Mouse (Mus musculus) MEL (cell line): ENCODE data around the gene Lmbr1.

Experiments
- BHLHE40 ChIP-seq: IDR thresholded peaks from 2 replicates; pipeline ENCODE4 v1.6.1; 2012; ENCODE audit warnings: low read depth, mild to moderate bottlenecking, inconsistent platforms, low read length, improper control_type of control experiment, borderline replicate concordance
- CTCF ChIP-seq, 3 experiments: IDR thresholded peaks in 2 of 3; conservative IDR thresholded peaks in 1 of 3; 2 replicates each; pipeline ENCODE4 v1.5.1; 2011 to 2012; ENCODE audit warnings: low read length in 3 of 3, low read depth in 2 of 3, mild to moderate bottlenecking in 2 of 3, improper control_type of control experiment in 1 of 3, inconsistent platforms in 1 of 3, mixed read lengths in 1 of 3, moderate library complexity in 1 of 3; ENCODE audit not compliant: control insufficient read depth in 1 of 3, insufficient read depth in 1 of 3, poor library complexity in 1 of 3, severe bottlenecking in 1 of 3
- E2F4 ChIP-seq: IDR thresholded peaks from 2 replicates; pipeline ENCODE4 v1.6.1; 2011; ENCODE audit warnings: low read depth, low read length, improper control_type of control experiment, borderline replicate concordance
- EP300 ChIP-seq, 2 experiments: IDR thresholded peaks; 2 replicates each; pipeline ENCODE4 v1.6.1; 2011; ENCODE audit warnings: improper control_type of control experiment in 2 of 2, low read length in 2 of 2, low read depth in 1 of 2, mild to moderate bottlenecking in 1 of 2
- GATA1 ChIP-seq: IDR thresholded peaks from 2 replicates; pipeline ENCODE4 v1.6.1; 2011; ENCODE audit warnings: low read depth, low read length, improper control_type of control experiment
- MXI1 ChIP-seq: IDR thresholded peaks from 2 replicates; pipeline ENCODE4 v1.6.1; 2011; ENCODE audit warnings: mild to moderate bottlenecking, low read depth, low read length, improper control_type of control experiment
- NRF1 ChIP-seq: IDR thresholded peaks from 2 replicates; pipeline ENCODE4 v1.6.1; 2014; ENCODE audit warnings: low read depth, mild to moderate bottlenecking, inconsistent platforms, low read length, improper control_type of control experiment, moderate library complexity; ENCODE audit not compliant: poor library complexity, insufficient read depth, severe bottlenecking
- POLR2A ChIP-seq, 2 experiments: IDR thresholded peaks; 2 replicates each; pipeline ENCODE4 v1.6.1; 2011 to 2012; ENCODE audit warnings: low read length in 2 of 2, mild to moderate bottlenecking in 2 of 2, control low read depth in 1 of 2, improper control_type of control experiment in 1 of 2, low read depth in 1 of 2, moderate library complexity in 1 of 2; ENCODE audit not compliant: control insufficient read depth in 1 of 2, insufficient read depth in 1 of 2, poor library complexity in 1 of 2

DNA sequence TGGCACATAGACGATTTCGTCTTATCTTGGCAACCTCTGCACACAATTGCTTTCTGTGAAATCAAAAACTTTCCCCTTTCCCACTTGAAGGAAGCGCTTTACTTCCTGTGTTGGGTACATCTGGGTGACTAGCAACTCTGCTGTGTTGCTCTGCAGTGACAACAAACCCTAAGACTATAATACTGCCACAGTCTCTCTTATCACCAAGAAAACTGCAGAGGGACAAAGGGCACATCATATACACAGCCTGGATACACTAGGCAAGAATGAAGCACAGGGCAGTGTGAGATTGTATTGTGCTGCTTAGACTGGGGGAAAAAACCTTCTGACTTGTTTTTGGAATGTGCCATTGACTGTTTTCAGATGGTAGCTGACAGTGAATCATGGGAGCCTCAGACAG is 178.3 kb downstream of the Lmbr1 start:
- no peak for TF ChIP-seq E2F4
- no peak for TF ChIP-seq BHLHE40
- TF ChIP-seq CTCF (IDR thresholded peaks at IDR 0.05 in 2 of 3, conservative IDR thresholded peaks at IDR 0.05 in 1 of 3; ENCODE audit: control insufficient read depth in 1 of 3, insufficient read depth in 1 of 3, low read depth in 2 of 3, low read length in 3 of 3, poor library complexity in 1 of 3, severe bottlenecking in 1 of 3): no peak
- TF ChIP-seq NRF1: no peak
- TF ChIP-seq MXI1: no peak
- TF ChIP-seq POLR2A (IDR thresholded peaks at IDR 0.05; ENCODE audit: control insufficient read depth in 1 of 2, insufficient read depth in 1 of 2, low read depth in 1 of 2, low read length in 2 of 2, poor library complexity in 1 of 2): no peak
- no peak for TF ChIP-seq EP300 (IDR thresholded peaks at IDR 0.05; ENCODE audit: low read depth in 1 of 2, low read length in 2 of 2)
- no peak for TF ChIP-seq GATA1
